Mouse (Mus musculus): ENCODE results near the gene Catsper4.

Catsper4 gene

GRCm38 (mm10) chr4:134250930-134251240 is 23.7 kb upstream of the Catsper4 start:
- no peak for DNase-seq (ENCODE audit: low spot score in 2 of 2)

GRCm38 (mm10) chr4:134250116-134250929 is 23.1 kb upstream of the Catsper4 start:
- no peak for DNase-seq (ENCODE audit: low spot score in 2 of 2)

GRCm38 (mm10) chr4:134249651-134250050 is 22.5 kb upstream of the Catsper4 start:
- DNase-seq (ENCODE audit: low spot score in 2 of 2): peak; percentile 61 to 81

DNA sequence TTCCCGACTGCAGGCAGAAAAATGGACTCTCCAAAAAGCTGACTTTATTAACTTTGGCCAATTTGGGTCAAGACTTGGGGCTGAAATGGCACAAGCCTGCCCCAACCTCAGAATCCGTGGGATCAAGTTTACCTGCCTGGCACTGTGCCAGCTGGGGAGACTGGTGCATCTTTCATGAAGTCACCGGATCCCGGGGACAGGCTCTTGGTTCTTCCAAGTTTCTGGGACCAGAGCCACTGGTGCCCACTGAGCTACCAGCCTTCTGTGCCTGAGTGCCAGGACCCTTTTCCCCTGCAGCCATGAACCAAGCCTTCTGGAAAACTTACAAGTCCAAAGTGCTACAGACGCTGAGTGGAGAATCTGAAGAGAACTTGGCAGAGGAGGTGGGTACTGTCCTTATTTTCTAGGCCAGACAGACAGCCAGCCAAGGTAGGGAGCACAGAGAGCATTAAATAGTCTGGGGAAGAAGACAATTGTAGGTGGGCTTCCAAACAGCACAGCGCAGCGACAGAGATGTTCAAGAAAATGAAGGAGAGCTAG is 19.6 kb upstream of the Catsper4 start, which contains the start of gene Gm30191:
TSS of gene Gm30191 (plus strand) at position 217 of the 540 bp plus-strand sequence.
- no peak for DNase-seq (ENCODE audit: low spot score in 2 of 2)

DNA sequence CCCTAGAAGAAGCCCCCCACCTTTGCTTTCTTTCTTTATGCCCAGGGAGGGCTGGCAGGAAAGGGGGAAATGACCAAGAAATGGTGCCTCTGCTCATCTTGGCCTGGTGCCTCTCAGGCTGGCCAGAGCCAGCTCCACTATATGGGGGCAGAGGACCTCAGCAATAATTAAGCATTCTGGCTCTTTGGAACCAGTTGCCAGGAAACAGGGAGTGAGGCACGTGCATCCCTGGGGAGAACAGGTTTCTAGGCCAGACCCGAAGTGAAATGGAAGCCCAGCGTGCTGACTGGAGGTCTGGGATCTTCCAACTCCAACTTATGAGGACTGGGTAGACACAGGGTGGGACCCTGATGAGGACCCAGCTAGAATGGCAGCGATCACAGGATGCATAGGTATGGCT is 19.1 kb upstream of the Catsper4 start:
- DNase-seq (ENCODE audit: low spot score in 2 of 2): no peak

GRCm38 (mm10) chr4:134245148-134245843 is 18.1 kb upstream of the Catsper4 start, which contains the start of gene Zfp593:
Gene Zfp593, minus strand, starts transcription at chr4:134245592.
- peak; percentile 90 to 97 for DNase-seq (ENCODE audit: low spot score in 2 of 2)

DNA sequence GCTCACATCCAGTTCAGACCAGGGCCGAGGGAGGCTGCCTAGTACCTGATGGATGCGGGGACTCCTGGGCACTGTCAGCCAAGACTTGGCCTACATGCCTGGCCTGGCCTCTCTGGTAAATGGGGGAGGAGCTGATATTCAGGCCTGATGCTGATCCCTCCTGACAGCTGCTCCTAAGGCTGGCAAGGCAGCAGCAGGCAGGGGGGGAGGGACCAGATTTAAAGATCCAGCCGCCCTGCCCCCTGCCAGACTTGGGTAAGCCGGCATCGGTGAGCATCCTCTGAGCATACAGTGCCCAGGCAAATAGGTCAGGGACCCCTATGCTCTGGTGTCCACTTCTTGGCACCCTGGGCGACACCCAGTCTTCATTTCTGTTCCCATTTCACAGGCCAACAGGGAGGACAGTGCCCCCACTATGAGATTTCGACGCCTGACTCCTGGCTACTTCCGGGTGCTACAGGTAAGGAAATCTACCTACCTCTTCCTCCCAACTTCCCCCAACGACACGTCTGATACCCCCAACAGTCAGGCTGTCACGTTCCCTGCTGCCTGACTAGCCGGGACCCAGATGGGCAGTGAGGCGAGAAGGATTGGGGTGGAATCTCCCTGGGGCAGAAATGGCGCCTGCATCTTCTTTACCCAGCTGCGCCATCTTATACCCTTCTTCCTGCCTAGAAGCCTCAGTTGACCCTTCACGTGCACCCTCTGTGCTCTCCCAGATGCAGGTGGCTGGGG is 16.5 kb upstream of the Catsper4 start, which contains the start of gene E130218I03Rik:
TSS of gene E130218I03Rik (plus strand) at position 147 of the 735 bp plus-strand sequence.
- DNase-seq (ENCODE audit: low spot score in 2 of 2): no peak

DNA sequence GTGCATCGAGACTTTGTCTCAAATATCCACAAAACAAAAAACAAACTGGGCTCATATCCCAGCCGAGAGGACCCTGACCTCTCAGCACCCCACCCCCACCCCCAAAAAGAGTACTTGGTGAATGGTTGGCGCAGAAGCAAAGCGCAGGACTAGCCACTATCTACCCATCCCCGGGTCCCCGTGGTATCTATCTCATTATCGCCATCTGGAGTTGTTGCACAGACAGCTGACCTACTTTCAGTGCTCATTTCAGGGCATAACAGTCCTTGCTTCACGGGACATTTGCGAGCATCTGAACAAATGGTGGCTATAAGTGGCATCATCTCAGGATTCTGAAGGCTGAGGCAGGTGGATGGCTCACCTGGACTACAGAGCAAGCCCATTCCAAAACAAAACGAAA is 11.5 kb upstream of the Catsper4 start:
- DNase-seq (ENCODE audit: low spot score in 2 of 2): no peak

GRCm38 (mm10) chr4:134238279-134238651 is 11.1 kb upstream of the Catsper4 start, which contains the start of gene Cnksr1:
Gene Cnksr1, minus strand, starts transcription at chr4:134238399.
- peak; percentile 76 to 85 for DNase-seq (ENCODE audit: low spot score in 2 of 2)

DNA sequence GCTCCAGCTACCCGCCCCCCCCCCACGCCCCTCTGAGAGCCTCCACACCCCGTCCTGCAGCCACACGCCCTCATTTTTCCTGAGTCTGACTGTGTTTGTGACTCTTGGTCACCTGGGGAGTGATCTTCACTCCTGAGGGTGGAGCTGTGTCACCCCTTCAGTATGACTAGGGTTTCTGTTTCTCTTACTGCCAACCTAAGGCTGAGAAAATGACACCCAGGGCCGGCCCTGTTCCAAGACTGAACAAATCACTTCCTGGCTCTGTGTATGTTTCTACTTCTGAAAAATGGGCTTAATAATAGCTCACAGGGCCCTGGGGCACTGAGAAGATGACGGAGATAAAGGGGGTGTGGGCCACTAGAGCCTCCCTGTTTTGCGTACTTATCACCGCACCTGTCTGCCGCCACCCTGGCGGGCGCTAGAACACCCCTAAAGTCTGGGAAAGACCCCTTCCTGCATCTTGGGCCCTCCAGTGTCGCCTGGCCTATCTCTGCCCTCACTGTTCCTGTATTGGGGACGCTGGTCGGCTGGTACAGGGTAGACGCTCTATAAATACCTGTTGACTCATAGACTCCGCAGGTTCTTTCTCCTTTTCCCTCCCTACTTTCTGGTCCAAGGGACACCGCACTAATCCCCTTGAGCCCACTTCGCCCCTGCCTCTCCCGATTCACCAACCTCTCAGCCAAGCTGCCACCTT is 10.5 kb upstream of the Catsper4 start:
- DNase-seq (ENCODE audit: low spot score in 2 of 2): no peak

- no peak for DNase-seq (ENCODE audit: low spot score in 2 of 2)
Observed at GRCm38 (mm10) chr4:134234876-134235275, 7.7 kb upstream of the Catsper4 start.

DNA sequence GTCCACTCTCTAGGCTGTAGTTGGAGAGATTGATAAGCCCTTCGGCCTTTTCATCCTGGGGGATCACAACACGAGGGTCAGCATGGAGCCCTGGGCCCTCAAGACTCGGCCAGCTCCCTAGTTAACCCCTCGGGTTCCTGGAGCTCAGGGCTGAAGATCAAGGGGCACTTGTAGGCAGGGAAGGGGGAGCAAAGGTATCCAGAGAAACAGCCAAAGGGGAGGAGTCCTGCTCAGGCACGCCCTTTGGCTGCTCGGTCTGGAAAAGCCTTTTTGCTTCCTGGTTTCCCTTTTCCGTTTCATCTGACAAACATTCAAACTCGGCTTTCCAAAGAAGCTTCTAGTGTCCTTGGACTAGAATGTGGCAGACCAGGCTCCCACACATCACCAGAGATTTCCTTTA is 3.2 kb upstream of the Catsper4 start:
- DNase-seq (ENCODE audit: low spot score in 2 of 2): no peak

DNA sequence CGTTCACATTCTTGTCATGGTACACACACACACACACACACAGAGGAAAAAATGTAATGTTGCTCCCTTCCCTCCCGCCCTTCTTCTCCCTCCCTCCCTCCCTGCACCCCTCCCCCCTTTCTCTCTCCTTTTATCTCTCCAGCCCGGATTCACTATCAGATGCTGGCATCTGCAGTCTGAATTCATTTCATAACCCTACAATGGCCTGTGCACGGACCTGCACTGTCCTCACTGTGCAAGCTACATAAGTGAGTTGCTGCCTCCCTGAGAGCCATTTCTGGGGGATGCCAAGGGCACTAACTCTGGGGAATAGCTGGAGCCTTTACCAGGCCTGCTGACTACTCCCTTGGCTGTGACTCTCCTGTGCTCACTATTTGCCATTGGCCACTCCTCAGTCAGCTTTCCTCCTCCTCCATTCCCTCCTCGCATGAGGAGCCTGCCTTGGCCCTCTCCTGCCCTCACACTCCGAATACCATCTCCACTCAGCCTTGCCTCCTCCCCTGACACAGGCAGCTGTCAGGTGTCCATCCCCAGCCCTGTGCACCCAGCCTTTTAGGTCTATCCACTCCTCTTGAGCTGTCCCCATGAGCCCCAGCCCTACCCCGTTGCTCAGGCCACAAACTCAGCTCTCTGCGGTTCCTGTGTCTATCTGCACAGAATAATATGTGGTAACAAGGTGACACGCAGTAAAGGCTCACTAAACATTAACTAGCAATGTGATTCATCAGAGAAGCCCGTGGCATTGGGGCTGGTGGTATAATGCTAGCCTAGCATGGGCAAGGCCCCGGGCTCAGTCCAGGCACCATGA is 4.2 kb downstream of the Catsper4 start:
- no peak for DNase-seq (ENCODE audit: low spot score in 2 of 2)

DNA sequence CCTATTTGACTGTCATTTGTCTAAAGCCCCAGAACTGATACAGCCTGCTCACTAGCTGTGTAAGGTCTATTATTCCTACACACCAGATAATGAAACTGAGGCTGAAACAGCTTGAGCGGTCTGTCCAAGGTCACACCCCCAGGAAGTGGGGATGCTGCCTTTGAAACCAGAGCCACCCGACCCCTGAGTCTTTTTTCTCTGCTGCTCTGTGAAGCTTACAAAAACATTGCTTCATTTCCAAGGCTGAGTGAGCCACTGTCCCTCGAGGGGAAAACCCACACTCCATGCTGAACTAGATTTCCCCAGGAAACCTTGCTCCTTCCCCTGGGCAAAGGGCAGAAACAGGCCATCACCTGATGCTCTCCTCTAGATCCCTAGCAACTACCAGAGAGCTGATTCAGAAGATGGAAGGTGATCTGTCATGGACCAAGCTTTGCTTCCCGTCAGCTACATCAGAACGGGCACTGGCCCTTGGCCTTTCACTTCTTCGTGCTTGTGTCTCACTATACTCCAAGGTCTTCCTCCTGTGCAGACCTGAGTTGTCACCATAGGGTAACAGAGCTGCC is 20.6 kb downstream of the Catsper4 start:
- no peak for DNase-seq (ENCODE audit: low spot score in 2 of 2)

DNA sequence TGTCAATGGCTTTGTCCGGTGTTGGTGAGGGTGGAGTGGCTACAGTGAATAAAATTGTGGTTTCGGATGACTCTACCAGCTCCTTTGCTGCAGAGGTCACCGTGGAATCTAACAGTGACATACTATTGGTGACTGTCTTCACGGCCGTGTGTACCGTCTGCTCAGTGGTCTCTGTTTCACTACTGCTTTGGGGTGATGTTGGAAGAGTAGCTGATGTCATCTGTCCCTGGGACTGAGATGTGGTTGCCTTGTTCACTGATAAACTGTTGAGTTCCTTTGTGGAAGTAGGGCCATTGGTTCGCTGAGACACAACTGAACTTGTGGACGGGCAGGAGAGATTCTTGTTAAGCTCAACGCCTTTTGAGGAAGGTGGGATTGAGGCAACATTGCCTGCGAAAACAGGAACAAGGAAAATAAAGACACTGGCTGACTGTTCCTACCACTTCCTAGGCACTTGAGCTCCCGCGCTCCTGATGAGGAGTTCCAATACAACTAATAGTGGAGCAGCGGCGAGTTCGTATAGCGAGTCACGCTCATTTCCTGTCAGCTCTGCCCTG is 23.8 kb downstream of the Catsper4 start:
- no peak for DNase-seq (ENCODE audit: low spot score in 2 of 2)

DNA sequence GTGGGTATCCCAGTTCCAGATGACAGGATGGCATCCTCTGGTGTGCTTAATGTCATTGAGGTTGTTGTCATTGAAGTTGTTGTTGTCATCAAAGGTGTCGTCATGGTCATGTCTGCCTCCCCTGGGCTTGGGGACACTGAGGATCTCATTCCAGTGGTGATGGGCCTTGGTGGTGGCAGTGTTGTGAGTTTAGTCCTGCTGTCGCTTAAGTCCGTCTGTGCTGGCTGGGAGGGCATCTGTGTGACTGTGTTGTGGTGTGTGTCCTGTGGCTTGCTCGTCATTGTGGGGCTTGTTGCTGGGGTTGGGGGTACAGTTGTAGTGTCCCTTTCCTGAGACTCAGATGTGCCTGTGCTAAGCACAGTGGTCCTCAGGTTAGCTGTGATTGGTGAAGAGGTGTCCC is 24.3 kb downstream of the Catsper4 start, which contains the start of gene Gm7534:
TSS of gene Gm7534 (minus strand) at position 101 of the 400 bp plus-strand sequence.
- no peak for DNase-seq (ENCODE audit: low spot score in 2 of 2)

GRCm38 (mm10) chr4:134199371-134199770 is 27.8 kb downstream of the Catsper4 start:
- DNase-seq (ENCODE audit: low spot score in 2 of 2): no peak

- no peak for DNase-seq (ENCODE audit: low spot score in 2 of 2)
Observed at GRCm38 (mm10) chr4:134186268-134186667, 40.9 kb downstream of the Catsper4 start.

GRCm38 (mm10) chr4:134185569-134185968 is 41.6 kb downstream of the Catsper4 start:
- no peak for DNase-seq (ENCODE audit: low spot score in 2 of 2)

GRCm38 (mm10) chr4:134183711-134184110 is 43.5 kb downstream of the Catsper4 start:
- DNase-seq (ENCODE audit: low spot score in 2 of 2): no peak

Data from urinary bladder, postnatal 4 days (tissue).